Mouse (Mus musculus) liver, postnatal 0 days (tissue): ENCODE results near the gene Ramp2.

ENCODE experiments used
- CTCF ChIP-seq: sonication (generic); IDR thresholded peaks from 2 replicates; pipeline ENCODE4 v1.5.1; 2016; ENCODE audit warnings: antibody characterized with exemption, low read depth
- EP300 ChIP-seq: IDR thresholded peaks from 2 replicates; pipeline ENCODE4 v1.6.1; 2016; ENCODE audit warnings: antibody characterized with exemption, low read depth, mild to moderate bottlenecking

DNA sequence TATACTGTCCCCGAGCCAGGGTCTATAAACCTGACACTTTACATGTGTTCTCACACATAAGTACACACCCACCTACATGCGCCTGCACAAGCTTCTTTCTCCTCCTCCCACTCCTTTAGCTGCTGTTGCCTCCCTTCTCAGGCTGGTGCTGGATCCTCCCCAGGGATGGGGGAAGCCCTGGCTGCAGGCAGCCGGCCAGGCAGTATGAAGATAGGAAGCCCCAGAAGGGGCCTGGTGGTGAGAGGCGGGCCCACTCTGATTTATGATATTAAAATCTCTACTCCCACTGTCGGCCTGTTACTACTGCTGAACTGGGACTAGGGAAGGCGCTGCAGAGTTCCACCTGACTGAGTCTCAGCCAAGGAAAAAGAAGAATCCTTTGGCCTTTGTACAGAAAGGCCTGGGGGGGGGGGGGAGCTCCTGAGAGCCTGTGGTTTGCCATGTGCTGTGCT, 13.5 kb downstream of the Ramp2 start:
- TF ChIP-seq CTCF (no peak), EP300 (no peak)
